In the genomic region with DNA sequence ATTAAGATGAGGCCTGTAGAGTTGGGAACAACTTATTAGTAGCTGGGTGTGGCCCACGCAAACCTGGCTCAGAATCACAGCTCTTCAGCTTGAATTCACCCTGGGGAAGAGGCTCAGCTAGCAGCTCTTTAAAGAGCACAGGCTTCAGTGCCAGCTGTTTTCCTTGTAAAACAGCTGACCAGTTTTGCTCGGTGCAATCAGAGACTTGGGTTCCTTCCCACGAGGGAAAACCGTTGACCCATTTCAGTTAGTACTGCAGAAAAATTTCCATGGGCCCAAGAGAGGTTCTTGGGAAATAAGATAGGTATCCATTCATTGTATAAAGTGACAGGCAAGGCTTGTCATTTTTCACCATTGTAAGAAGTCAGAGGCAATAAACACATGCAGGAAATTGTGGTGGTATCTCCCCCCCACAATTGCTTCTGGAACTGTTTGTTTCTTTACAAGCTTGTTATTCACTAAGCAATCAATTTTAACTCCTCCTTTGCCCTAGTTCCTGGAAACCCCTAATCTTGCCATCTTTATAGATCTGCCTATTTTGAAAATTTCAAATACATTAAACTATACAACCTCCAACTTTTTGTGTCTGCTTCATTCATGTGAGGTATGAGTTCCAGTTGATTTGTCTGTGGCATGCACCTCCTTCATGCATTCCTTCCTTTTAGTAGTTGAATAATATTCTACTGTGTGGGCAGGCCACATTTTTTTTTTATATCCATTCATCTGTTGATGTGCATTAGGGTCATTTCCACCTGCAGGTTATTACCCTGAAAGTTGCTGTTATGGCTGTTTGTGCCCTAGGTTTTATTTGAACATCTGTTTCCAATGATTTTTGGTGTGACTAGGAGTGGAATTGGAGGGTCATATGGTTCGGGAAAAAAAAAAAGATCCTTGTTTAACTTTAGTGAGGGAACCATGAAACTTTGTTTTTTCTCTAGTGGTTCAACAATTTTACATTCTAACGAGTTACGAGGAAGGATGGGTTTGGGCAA, we compare ENCODE assay signal across 11 mouse cellular contexts.
DNase-seq lines count a peak whose midpoint lies in the region; ATAC-seq and TF ChIP-seq lines count a peak whose summit lies in the region.
"Had no signal": no experiment of that assay in that cellular context is flagged by ENCODE, and none has a peak within 500 bp of the region (broad histone marks: within the 10 kb centered on the region; RNA-seq: fewer than 3 reads in every experiment).

No protein-coding gene starts in this region.

- DNase-seq in liver, adult 2 months (ENCODE audit: extremely low read depth, low read depth, low spot score), result peak; percentile 87
- no peak for DNase-seq in liver
- peak; percentile 98 for DNase-seq in adipocyte (ENCODE audit: low spot score)
- DNase-seq in hindlimb bud, embryonic 11.5 days (ENCODE audit: extremely low spot score, low read depth, low spot score), result peak; percentile 47
- peak; percentile 50 for DNase-seq in lung, postnatal 25 days (ENCODE audit: low spot score)
- DNase-seq in spleen, postnatal 36 days (ENCODE audit: low spot score in 2 of 2), result no peak
- no peak for DNase-seq in layer of hippocampus, adult 9-10 months (ENCODE audit: low spot score)
- DNase-seq: cerebellum, adult 2 months; right cerebral cortex, postnatal 4 days had no signal

- no peak overlapping the region for H3K9ac ChIP-seq in liver, adult 2 months (ENCODE audit: low read depth, low read length)
- no peak overlapping the region for H3K9ac ChIP-seq in hindbrain, embryonic 13.5 days

- TF ChIP-seq CTCF in liver, adult 2 months (IDR thresholded peaks at IDR 0.05; ENCODE audit: low read depth, low read length), result no peak

- no peak for ATAC-seq in hindbrain, embryonic 13.5 days (ENCODE audit: low FRiP score)

- no peak overlapping the region for H3K4me3 ChIP-seq in liver, adult 2 months (ENCODE audit: insufficient read depth, low read depth, low read length)
- H3K4me3 ChIP-seq in hindbrain, embryonic 13.5 days, result no peak overlapping the region

- no peak for TF ChIP-seq POLR2A in liver, adult 2 months (IDR thresholded peaks at IDR 0.05; ENCODE audit: extremely low read depth, insufficient read depth, low read length)

- peaks cover 13% of the 10 kb centered on the region; the same call in 1 of the 2 replicates for H3K4me1 ChIP-seq in liver, adult 2 months (ENCODE audit: control insufficient read depth, insufficient read depth, low read length)
- H3K4me1 ChIP-seq in hindbrain, embryonic 13.5 days (replicated peaks), result 0 out of 2 replicates have a peak, but pooled peaks cover 9% of the 10 kb centered on the region

- H3K9me3 ChIP-seq in hindbrain, embryonic 13.5 days, result no peaks in the 10 kb centered on the region

- no peaks in the 10 kb centered on the region for H3K27me3 ChIP-seq in liver, adult 2 months (ENCODE audit: control insufficient read depth, insufficient read depth, low read length)
- H3K27me3 ChIP-seq in hindbrain, embryonic 13.5 days, result no peaks in the 10 kb centered on the region

- 42% methylated on average over 7 of the region's 7 CpGs for WGBS in liver, adult 2 months
- 81% methylated on average over 7 of the region's 7 CpGs for WGBS in hindbrain, embryonic 13.5 days

- H3K4me2 ChIP-seq in hindbrain, embryonic 13.5 days, result no peak overlapping the region
- H3K4me2 ChIP-seq: midbrain, embryonic 11.5 days had no signal

- peak overlapping the region; percentile 48 for H3K27ac ChIP-seq in liver, adult 2 months (replicated peaks; ENCODE audit: insufficient read depth, low read depth, low read length)
- no peak overlapping the region for H3K27ac ChIP-seq in hindbrain, embryonic 13.5 days

- H3K79me2 ChIP-seq in liver, adult 2 months (ENCODE audit: control insufficient read depth, insufficient read depth, low read length), result no peaks in the 10 kb centered on the region

- no peaks in the 10 kb centered on the region for H3K36me3 ChIP-seq in liver, adult 2 months (ENCODE audit: control insufficient read depth, insufficient read depth, low read length)
- no peaks in the 10 kb centered on the region for H3K36me3 ChIP-seq in hindbrain, embryonic 13.5 days

Comparison
In these comparisons a context has a peak if more than half of its experiments do, and no peak if none do; other contexts are left out.
1. DNase-seq: peak in liver, adult 2 months (single experiment), adipocyte (single experiment), hindlimb bud, embryonic 11.5 days (single experiment) and lung, postnatal 25 days (single experiment); none in liver (single experiment), spleen, postnatal 36 days (0 of 2) and layer of hippocampus, adult 9-10 months (single experiment).